Mouse (Mus musculus): Measurements from ENCODE around the gene Dennd1b.
A peak's percentile ranks its signal among the peaks of the same experiment; 100 is the strongest.

Dennd1b gene

DNA sequence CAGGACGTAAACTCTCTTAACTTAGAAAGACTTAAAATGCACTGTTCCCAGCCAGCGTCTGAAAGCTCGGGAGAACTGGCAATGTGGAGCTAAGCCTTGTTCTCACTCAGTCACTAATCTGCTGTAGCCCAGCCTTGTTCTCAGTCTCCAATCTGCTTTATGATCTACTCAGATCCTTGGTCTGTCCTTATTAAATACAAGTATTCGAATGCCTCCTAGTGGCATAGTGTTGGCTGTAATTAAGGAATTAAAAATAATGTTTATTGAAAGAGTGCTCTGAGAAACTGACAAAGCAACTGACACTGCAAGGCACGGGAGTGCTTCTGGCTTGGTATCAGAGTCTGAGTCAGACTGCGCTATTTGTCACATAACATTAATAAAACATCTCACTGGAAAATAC, 116.3 kb downstream of the Dennd1b start:
- DNase-seq (ENCODE audit: low read depth, low spot score) = no peak

DNA sequence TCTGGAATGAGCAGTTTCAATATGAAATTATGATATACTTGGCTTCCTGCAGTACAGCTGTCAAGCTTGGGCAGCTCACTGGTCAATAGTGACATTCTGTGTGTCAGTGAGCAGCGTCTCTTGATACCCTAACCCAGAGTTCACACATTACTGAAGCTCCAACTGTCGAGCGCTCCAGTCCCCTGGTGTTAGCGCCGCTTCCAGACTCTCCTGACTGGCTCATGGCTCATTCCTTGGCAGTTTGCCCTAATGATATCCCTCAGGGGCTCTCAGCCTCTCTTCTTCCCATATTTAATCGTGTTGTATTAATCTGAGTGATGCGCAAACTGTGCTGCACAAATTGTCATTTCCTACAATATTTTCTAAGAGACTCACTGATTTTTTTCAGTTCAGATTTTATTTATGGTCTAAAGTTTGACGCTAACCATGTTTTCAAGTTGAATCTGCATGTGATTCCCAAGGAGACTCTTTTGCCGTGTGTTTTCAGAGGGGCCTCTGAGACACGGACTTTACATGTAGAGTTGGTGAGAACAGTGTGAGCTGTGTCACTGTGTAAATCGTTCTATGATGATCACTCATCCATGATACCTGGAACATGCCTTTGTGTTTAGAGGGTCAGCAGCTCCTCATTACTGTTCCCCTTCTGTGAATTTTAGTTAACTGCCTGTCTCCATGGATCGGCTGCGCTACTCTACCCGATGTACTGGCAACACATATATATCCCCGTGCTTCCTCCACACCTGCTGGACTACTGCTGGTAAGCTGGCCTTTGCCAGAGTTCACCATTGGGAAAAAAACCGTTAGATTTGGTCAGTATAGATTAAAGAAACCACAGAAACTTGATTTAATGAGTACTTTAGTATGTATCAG, 117.5 kb downstream of the Dennd1b start:
- peak; percentile 17 for DNase-seq (ENCODE audit: low read depth, low spot score)

DNA sequence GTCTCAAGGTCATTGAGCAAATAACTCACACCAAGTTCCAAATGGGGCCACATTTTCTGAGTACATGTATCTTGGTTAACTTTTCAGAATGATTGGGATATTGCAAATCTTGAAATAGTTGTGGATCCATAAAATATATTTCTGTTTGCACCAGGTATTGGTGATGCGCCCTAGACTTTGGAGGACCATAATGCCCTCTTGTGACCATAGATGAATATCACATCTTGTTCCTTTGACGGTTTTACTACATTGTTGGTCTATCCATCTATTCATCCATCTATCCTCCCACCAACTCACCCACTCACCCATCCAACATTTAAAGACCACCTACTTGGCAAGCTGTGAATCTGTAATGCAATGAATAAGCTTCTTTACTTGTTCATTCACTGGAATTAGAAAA, 120.1 kb downstream of the Dennd1b start:
- no peak for DNase-seq (ENCODE audit: low read depth, low spot score)

DNA sequence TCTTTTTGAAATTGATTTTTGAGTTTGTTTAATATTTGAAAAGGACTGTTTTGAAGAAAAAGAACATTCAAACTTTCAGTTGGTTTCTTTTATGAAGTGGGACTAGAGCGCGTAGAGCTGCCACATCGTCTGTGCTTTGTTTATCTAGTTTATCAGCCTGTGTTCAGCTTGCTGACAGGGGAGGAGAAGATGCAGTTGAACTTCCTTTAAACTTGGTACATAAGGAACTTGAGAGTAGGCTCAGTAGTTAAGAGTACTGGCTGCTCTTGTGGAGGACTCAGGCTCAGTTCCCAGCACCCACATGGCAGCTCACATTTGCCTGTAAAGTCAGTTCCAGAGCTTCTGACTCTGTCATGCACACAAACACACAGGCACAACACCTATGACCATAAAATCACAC, 124.3 kb downstream of the Dennd1b start:
- no peak for DNase-seq (ENCODE audit: low read depth, low spot score)

DNA sequence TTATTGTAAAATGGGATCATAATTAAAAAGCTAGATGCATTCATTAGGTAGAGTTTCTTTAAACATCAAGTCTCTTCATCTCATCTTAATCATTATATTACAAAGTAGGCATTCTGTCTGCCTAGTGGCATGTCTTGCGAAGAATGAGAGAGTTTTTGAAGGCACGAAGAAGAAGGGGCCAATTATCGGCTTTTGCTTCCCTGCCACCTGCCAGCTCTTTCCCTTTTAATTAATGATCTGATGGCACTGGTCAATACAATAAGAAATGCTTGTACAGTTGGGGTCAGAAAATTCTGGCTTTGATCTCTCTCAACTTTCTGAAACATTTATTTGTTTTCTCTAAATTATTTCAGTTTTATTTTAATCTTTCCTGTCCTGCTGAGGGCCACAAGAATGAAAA, 127.5 kb downstream of the Dennd1b start:
- DNase-seq (ENCODE audit: low read depth, low spot score) = no peak

DNA sequence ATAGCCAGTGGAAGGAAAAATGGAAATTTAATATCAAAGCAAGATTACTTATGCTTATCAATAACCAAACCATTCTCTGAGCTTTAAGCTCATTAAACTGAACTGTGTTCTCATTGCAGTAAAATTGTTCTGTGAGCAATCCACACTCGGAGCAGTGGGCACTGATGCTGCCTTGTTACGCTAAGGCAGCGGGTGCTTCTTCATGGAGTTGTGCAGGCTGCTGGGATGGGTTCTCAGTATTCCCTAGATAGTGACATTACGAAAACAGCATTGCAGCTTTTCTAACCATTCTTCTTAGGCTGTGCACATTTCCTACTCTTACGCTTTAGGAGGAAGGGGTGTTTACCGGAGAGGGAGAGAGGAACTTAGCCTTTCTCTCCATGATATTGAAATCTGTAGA, 128.5 kb downstream of the Dennd1b start:
- no peak for DNase-seq (ENCODE audit: low read depth, low spot score)

DNA sequence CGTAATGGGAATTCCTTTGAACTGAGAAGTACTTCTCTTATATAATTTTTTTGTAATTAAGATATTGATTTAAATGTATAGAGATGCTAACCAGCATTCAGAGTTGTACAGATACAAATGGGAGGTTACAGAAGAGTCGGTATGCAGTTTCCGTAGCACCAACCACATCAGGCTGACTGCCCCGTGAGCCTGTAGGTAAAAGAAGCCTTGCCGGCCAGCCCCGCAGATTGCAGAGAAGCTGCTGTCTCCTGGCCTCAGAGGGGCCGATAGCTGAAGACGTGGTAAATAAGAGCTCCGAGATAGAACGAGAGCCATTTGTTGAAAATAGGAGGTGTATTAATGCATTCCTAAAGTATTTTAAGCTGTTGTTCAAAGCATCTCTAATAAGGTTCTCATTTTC, 128.9 kb downstream of the Dennd1b start:
- DNase-seq (ENCODE audit: low read depth, low spot score) = no peak

DNA sequence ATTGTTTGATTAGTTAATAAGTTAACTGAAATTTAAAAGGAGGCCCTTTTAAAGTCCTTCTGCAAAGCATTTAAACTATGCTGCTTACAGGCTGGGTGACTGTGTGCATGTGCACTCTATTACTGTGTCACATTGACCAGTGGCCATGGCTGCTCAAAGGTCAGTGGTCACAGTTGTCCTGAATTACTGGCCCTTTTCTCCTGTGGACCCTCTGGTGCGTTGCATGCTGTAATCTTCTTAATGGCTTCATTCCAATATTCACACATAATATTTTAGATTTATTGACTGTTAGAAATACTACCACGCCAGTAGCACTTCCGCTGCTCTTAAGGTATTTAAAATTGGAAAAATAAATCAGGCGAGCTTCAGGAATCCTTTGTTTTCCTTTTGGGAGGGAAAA, 129.5 kb downstream of the Dennd1b start:
- DNase-seq (ENCODE audit: low read depth, low spot score) = no peak

DNA sequence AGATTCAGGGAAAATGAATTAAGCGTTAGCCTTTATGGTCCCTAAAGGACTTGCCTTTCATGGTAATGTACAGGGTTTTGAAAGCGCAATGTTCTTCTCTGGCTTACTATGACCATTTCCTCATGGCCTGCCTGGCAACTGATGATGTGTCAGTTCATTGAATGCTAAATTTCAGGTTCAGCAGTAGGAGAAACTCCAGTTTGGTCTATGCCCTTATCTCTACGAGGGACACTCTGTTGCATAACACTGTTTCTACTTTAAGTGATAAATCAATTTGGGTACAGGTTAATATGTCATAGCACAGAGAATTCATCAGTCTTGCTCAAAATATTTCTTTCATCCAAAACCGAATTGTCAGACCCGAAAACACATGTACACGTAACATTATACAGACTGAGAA, 133.1 kb downstream of the Dennd1b start:
- DNase-seq (ENCODE audit: low read depth, low spot score) = no peak

DNA sequence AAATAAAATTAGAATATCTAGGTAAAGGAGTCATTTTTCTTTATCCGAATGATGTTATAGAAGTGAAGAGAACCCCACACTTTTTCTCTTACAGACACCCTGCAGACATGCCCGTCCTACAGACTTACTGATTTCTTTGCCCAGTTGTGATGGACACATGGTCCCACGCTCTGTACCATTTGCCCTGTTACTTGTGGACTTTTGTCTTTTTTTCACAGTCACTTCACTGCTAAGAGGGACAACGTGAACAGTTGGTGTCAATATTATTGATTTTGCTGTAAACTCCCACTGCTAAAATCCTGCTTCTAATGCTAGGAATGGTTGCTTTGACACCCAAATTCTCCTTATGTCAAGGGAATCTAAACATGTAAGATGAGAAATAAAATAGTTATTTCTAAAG, 134.9 kb downstream of the Dennd1b start:
- no peak for DNase-seq (ENCODE audit: low read depth, low spot score)

DNA sequence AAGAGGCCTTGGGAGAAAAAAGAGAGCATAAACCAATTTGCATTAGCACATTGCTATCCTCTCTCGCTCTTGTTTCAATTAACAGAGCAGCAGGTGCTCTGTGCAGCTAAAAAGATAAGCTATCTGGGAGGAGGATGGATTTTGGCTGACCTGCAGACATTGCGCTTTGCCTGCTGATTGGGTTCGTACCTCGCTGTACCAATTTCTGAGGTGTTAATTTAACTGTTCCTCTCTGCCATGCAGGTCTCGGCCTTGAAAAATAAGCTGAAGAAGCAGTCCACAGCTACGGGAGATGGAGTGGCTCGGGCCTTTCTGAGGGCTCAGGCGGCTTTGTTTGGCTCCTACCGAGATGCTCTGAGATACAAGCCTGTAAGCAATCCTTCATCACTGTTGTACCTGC, 138.5 kb downstream of the Dennd1b start:
- DNase-seq (ENCODE audit: low read depth, low spot score) = no peak

DNA sequence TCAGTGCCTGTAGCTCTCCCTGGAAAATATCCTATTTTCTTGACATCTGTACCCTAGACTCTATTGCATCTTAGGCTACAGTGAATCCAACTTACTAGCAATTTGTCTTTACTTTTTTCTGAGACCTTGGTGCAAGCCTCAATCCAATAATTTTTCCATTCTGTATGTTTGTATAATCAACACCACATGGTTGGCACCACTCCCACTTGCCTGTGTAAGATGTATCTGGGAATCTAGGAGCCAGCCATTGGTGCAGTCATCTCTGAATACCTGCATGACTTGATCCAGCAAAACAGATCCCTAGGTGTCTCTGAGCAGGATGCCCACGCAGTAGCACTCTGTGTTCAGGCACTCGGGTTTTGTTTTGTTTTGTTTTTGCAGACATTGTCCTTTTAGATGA, 145.0 kb downstream of the Dennd1b start:
- no peak for DNase-seq (ENCODE audit: low read depth, low spot score)

DNA sequence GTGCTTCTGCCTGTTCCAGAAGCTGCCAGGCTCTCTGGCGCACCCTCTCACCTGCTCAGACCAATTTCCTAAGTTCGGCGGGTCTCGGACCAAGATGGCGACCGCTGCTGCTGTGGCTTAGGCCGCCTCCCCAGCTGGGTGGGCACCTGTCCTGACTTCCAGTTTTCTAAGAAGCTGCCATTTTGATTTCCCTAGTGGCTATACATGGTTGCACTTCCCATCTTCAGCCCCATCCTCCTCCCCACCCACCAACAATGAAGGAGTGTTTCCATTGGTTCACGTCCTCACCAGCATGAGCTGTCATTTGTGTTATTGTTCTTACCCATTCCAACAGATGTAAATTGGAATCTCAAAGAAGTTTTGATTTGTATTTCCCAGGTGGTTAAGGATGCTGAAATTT, 159.4 kb downstream of the Dennd1b start:
- DNase-seq (ENCODE audit: low read depth, low spot score) = no peak

DNA sequence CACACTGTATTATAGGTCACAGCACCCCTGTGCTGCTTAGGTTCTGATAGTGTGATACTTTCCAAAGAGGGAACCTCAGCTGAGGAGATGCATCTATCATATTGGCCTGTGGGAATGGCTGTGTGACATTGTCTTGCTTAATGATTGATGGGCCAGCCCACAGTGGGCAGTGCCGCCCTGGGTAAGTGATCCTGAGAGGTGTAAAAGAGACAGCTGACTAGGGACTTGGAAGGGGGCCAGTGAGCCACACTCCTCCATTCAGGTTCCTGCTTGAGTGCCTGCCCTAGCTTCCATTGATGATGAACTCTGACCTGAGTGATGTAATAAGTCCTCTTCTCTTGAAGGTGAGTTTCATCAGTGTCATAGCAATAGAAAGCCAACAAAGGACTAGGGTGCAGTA, 176.4 kb downstream of the Dennd1b start:
- no peak for DNase-seq (ENCODE audit: low read depth, low spot score)

DNA sequence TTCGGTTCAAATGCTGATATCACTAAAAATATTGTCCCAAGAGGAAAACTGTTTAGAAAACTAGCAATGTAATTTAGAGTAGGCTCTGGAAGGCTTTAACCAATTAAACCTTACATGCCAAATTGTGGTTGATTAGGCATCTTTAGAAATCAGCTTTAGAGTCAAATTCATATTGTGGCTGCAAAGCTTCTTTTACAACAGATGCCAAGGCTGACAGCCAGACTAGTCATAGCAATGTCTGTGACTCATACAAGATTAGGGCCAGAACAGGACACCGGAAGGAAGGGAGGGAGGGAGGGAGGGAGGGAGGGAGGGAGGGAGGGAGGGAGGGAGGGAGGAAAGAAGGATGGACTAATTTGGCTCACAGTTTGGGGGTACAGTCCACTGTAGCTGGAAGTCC, 182.3 kb downstream of the Dennd1b start:
- DNase-seq (ENCODE audit: low read depth, low spot score) = no peak

DNA sequence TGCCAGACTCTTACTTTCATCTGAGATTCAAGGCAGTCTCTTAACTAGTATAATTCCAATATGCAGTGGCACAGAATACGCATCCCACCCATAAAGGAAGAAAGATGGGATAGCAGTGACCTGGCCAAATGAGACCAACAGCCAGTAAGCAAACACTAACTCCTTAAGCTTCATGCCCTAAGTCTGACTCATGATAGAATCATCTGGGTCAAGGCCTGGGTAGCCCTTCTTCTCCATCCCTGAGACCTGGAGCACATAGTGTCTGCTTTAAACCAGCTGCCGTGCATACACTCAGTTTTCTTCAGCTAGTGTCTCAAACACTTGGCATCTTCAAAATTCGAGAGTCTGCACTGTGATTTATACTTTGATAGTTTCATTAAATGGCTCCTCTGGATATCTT, 183.1 kb downstream of the Dennd1b start:
- no peak for DNase-seq (ENCODE audit: low read depth, low spot score)

DNA sequence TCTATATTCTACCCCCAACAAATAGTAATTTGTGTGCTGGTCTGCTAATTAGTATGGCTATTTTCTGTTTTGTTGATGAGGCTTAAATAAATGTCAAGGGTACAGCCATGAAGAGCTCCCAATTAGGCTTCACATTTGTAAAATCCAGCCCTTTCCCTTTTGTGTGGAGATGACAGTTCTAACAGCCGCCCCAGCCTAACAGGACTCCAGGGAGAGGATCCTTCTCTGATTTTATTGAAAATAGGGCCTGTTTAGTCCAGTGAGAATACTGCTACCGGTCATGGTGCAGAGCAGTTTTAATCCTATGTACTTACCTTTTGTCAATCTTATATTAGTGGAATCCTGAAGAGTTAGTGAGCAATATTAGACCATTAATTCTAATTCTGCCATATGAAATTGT, 189.8 kb downstream of the Dennd1b start:
- no peak for DNase-seq (ENCODE audit: low read depth, low spot score)

DNA sequence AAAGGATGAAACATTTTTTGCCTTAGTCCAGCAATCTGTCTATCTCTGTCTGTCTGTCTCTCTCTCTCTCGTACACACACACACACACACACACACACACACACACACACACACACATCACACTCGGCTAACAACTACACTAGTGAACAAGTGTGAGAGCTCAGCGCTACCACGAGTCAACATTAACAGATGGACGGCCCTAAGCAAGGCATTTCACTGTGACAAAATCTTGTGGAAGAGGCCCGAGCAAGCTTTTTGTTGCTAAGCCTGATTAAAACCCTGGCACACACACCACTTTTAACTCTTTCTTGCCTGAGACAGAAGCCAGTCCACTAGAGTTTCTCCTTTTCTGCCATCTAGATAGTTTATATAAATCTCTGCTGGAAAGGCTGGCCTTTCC, 190.3 kb downstream of the Dennd1b start:
- no peak for DNase-seq (ENCODE audit: low read depth, low spot score)

DNA sequence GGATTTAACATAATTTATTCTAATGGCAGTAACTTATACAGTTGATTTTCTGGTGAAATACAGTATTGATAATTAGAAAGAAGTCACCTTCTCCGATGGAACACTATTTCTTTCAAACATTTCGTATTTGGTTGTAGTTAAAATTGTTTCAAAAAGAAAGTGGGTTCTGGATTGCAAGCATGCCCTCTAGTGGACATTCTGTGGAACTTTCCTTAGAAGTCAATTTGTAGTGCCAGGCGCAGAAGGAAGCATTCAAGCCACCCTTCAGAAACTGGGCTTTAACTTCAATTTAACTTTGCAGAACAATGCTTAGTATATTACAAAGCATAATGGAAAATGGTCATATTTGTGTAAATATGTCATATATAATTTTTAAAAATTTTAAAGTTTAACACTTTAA, 193.2 kb downstream of the Dennd1b start:
- peak; percentile 32 for DNase-seq (ENCODE audit: low read depth, low spot score)

DNA sequence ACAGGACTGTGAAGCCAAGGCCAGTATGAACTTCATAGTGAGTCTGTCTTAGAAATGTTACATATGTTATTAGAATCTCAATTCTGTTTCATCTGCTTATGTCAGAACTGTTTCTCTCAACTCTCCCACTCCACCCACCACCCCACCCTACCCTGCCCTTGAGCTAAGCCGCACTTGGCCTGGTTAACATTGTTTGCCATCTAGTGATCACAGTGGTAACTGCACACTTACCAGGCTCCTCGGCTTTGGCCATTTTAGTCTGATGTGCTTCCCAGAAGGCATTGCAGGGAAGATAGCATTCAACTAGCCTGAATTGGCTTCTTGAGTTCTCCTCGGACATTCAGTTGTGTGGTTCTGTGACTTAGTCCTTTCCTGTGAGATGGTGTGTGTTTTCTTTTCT, 198.4 kb downstream of the Dennd1b start:
- peak; percentile 33 for DNase-seq (ENCODE audit: low read depth, low spot score)

DNA sequence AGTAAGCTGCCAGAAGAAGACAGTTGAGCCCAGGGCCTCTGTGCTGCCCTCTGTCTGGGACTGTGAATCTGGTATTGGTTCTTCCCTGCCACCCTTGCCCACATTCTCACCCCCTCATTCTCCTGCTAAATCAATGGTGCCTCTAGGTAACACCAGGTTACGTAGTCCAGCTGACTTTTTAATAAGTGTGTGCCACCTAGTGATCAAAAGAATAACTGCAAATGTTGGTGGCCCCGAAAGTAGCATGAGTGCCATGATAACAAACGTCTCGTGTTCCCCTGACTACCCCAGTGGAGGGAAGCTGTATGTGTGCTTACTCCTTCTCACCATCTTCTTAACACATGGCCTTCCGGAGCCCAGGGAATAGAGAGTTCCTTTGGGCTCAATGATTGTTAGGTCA, 199.6 kb downstream of the Dennd1b start:
- peak; percentile 51 for DNase-seq (ENCODE audit: low read depth, low spot score)

DNA sequence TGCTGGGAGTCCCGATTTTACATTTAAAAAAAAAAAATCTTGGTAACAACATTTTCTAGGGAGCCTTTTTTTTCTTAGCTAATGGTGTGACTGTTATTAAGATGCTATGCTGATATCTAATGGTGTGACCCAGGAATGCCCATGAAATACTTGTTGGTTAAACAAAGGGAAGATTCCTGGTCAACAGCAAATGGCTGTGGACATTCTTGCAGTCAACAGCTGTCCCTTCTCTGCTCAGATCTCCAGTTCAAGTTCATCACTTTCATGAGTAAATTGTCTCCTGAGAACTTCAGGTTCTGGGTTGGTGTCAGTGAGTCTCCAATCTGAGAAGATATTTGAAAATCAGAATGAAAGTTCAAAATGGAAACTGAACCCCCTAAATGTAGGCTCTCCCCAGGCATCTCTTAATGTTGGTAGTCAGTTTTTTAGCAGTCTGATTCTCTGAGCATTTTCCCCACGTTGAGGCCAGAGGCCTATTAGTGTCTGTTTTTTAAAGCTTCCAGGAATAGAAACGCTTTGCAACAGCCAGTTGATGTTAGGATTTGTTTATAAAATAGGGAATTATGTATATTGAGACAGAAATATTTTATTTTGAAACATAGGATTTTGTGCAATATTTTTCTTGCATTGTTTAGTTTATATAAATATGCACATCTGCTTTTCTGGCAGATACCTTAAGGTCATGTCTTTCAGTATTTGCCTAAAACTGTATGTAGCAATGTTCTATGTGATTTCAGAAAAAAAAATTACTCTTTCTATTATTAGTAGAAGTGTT, 211.0 kb downstream of the Dennd1b start:
- no peak for DNase-seq (ENCODE audit: low read depth, low spot score)

DNA sequence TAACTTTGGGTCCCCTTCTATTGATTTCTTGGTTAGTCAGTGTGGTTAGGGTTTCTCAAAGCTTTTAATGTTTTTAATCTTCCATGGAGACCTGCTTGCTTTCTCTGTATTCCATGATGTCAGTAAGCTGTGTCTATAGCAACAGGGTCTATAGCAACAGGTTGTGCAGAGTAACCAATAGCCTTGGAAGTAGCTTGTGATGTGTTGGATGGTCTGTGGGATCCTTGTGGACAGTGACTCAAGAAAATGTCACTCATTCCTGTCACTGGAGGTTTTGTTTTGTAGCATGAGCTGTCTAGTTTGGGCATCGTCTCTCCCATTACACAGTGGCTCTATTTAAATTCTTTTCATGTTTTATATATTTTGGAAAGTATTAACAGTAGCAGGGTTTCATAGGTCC, 216.5 kb downstream of the Dennd1b start:
- DNase-seq (ENCODE audit: low read depth, low spot score) = no peak

Data from mesoderm, embryonic 11.5 days (tissue).